Mouse (Mus musculus) CH12.LX (cell line): Measurements from ENCODE around the gene Slc28a1. TPM values are rescaled to one million over a fixed set of nuclear protein-coding genes. Genes with fewer than 3 reads are reported as not detected.

Experiments used
- DNase-seq: peaks from one replicate; pipeline ENCODE4 v3.0.0-alpha.2; 2013; ENCODE audit errors: extremely low read depth
- H3K27ac ChIP-seq: 2 replicates; pipeline ENCODE4 v1.5.1; 2012; ENCODE audit warnings: low read depth, mild to moderate bottlenecking, control low read depth, moderate library complexity; ENCODE audit not compliant: insufficient read depth
- H3K27me3 ChIP-seq: replicated peaks from 2 replicates; pipeline ENCODE3; 2012; ENCODE audit warnings: inconsistent platforms
- H3K36me3 ChIP-seq, 2 experiments: replicated peaks in 1 of 2; 2 replicates each; pipeline versions ENCODE3 to v1.6.1; 2012; ENCODE audit warnings: inconsistent platforms in 1 of 2, low read length in 1 of 2, mild to moderate bottlenecking in 1 of 2, mixed read lengths in 1 of 2, moderate library complexity in 1 of 2; ENCODE audit not compliant: control insufficient read depth in 1 of 2, insufficient read depth in 1 of 2
- H3K4me1 ChIP-seq, 2 experiments: 2 replicates each; pipeline ENCODE4 v1.6.1; 2012; ENCODE audit warnings: inconsistent platforms in 1 of 2, moderate library complexity in 1 of 2; ENCODE audit not compliant: insufficient read depth in 2 of 2, control insufficient read depth in 1 of 2
- H3K4me2 ChIP-seq: 2 replicates; pipeline ENCODE4 v1.6.1; 2012; ENCODE audit warnings: low read depth, mild to moderate bottlenecking, control low read depth; ENCODE audit not compliant: poor library complexity, insufficient read depth, severe bottlenecking
- H3K4me3 ChIP-seq, 3 experiments: fragments of 150-350 bp in 1 of 3; sonication (generic) in 1 of 3; replicated peaks in 1 of 3; 2 replicates each; pipeline versions ENCODE3 to v1.5.1; 2011 to 2012; ENCODE audit warnings: low read depth in 2 of 3, low read length in 2 of 3, mild to moderate bottlenecking in 2 of 3, moderate library complexity in 2 of 3, control low read depth in 1 of 3, improper control_type of control experiment in 1 of 3, inconsistent platforms in 1 of 3, mixed read lengths in 1 of 3; ENCODE audit not compliant: poor library complexity in 1 of 3
- H3K79me2 ChIP-seq: replicated peaks from 2 replicates; pipeline ENCODE4 v1.6.1; 2012; ENCODE audit warnings: mild to moderate bottlenecking, moderate library complexity; ENCODE audit not compliant: control insufficient read depth, poor library complexity, insufficient read depth, severe bottlenecking; ENCODE audit errors: extremely low read depth
- H3K9ac ChIP-seq: 2 replicates; pipeline ENCODE4 v1.6.1; 2012; ENCODE audit warnings: low read depth, mild to moderate bottlenecking, control low read depth, moderate library complexity; ENCODE audit not compliant: insufficient read depth
- H3K9me3 ChIP-seq: replicated peaks from 2 replicates; pipeline ENCODE3; 2012; ENCODE audit warnings: low read length, inconsistent platforms, mixed read lengths
- BHLHE40 ChIP-seq: IDR thresholded peaks from 2 replicates; pipeline ENCODE4 v1.6.1; 2011; ENCODE audit warnings: mild to moderate bottlenecking, low read depth, low read length, improper control_type of control experiment
- CHD2 ChIP-seq: IDR thresholded peaks from 2 replicates; pipeline ENCODE4 v1.6.1; 2011; ENCODE audit warnings: low read length, improper control_type of control experiment
- EP300 ChIP-seq: IDR thresholded peaks from 2 replicates; pipeline ENCODE4 v1.6.1; 2011; ENCODE audit warnings: low read length, improper control_type of control experiment
- ETS1 ChIP-seq: conservative IDR thresholded peaks from 2 replicates; pipeline ENCODE4 v1.6.1; 2012; ENCODE audit warnings: low read depth, mild to moderate bottlenecking, inconsistent platforms, low read length, improper control_type of control experiment, moderate library complexity
- GABPA ChIP-seq: IDR thresholded peaks from 2 replicates; pipeline ENCODE4 v1.6.1; 2012; ENCODE audit warnings: low read depth, low read length, improper control_type of control experiment, inconsistent platforms; ENCODE audit not compliant: insufficient replicate concordance
- HCFC1 ChIP-seq: IDR thresholded peaks from 2 replicates; pipeline ENCODE4 v1.6.1; 2012; ENCODE audit warnings: low read depth, mild to moderate bottlenecking, inconsistent platforms, low read length, improper control_type of control experiment
- IRF4 ChIP-seq: IDR thresholded peaks from 2 replicates; pipeline ENCODE4 v1.6.1; 2014; ENCODE audit warnings: low read depth, mild to moderate bottlenecking, inconsistent platforms, low read length, improper control_type of control experiment
- KAT2A ChIP-seq: IDR thresholded peaks from 2 replicates; pipeline ENCODE4 v1.6.1; 2012; ENCODE audit warnings: low read length, improper control_type of control experiment, inconsistent platforms; ENCODE audit not compliant: insufficient replicate concordance
- MAFK ChIP-seq: IDR thresholded peaks from 2 replicates; pipeline ENCODE4 v1.6.1; 2011; ENCODE audit warnings: low read length, improper control_type of control experiment; ENCODE audit not compliant: insufficient replicate concordance
- MAX ChIP-seq: IDR thresholded peaks from 2 replicates; pipeline ENCODE4 v1.6.1; 2011; ENCODE audit warnings: low read length, improper control_type of control experiment
- MAZ ChIP-seq: IDR thresholded peaks from 2 replicates; pipeline ENCODE4 v1.6.1; 2012; ENCODE audit warnings: low read depth, mild to moderate bottlenecking, inconsistent platforms, low read length, improper control_type of control experiment, moderate library complexity
- MEF2A ChIP-seq: IDR thresholded peaks from 2 replicates; pipeline ENCODE4 v1.6.1; 2014; ENCODE audit warnings: low read depth, mild to moderate bottlenecking, inconsistent platforms, low read length, improper control_type of control experiment, borderline replicate concordance
- MXI1 ChIP-seq: IDR thresholded peaks from 2 replicates; pipeline ENCODE4 v1.6.1; 2011; ENCODE audit warnings: mild to moderate bottlenecking, low read depth, low read length, improper control_type of control experiment
- NELFE ChIP-seq: IDR thresholded peaks from 2 replicates; pipeline ENCODE4 v1.6.1; 2011; ENCODE audit warnings: low read depth, low read length, improper control_type of control experiment
- NRF1 ChIP-seq: IDR thresholded peaks from 2 replicates; pipeline ENCODE4 v1.6.1; 2014; ENCODE audit warnings: low read depth, mild to moderate bottlenecking, inconsistent platforms, low read length, improper control_type of control experiment, moderate library complexity
- POLR2A ChIP-seq: IDR thresholded peaks from 2 replicates; pipeline ENCODE4 v1.6.1; 2011; ENCODE audit warnings: low read depth, mild to moderate bottlenecking, improper control_type of control experiment, low read length
- RCOR1 ChIP-seq: conservative IDR thresholded peaks from 2 replicates; pipeline ENCODE4 v1.6.1; 2012; ENCODE audit warnings: low read depth, mild to moderate bottlenecking, inconsistent platforms, low read length, improper control_type of control experiment
- SIN3A ChIP-seq: IDR thresholded peaks from 2 replicates; pipeline ENCODE4 v1.6.1; 2012; ENCODE audit warnings: low read length, improper control_type of control experiment, inconsistent platforms
- SMC3 ChIP-seq: IDR thresholded peaks from 2 replicates; pipeline ENCODE4 v1.6.1; 2011; ENCODE audit warnings: low read depth, low read length, improper control_type of control experiment
- TCF12 ChIP-seq: IDR thresholded peaks from 2 replicates; pipeline ENCODE4 v1.6.1; 2014; ENCODE audit warnings: low read depth, mild to moderate bottlenecking, inconsistent platforms, low read length, improper control_type of control experiment
- UBTF ChIP-seq: IDR thresholded peaks from 2 replicates; pipeline ENCODE4 v1.6.1; 2012; ENCODE audit warnings: low read depth, mild to moderate bottlenecking, inconsistent platforms, low read length, improper control_type of control experiment, moderate library complexity
- USF1 ChIP-seq: IDR thresholded peaks from 2 replicates; pipeline ENCODE4 v1.6.1; 2014; ENCODE audit warnings: low read depth, mild to moderate bottlenecking, inconsistent platforms, low read length, improper control_type of control experiment
- USF2 ChIP-seq: conservative IDR thresholded peaks from 2 replicates; pipeline ENCODE4 v1.6.1; 2011; ENCODE audit warnings: low read depth, low read length, improper control_type of control experiment
- ZC3H11A ChIP-seq: IDR thresholded peaks from 2 replicates; pipeline ENCODE4 v1.6.1; 2012; ENCODE audit warnings: low read depth, mild to moderate bottlenecking, inconsistent platforms, low read length, improper control_type of control experiment
- ZMIZ1 ChIP-seq: IDR thresholded peaks from 2 replicates; pipeline ENCODE4 v1.6.1; 2012; ENCODE audit warnings: low read depth, mild to moderate bottlenecking, inconsistent platforms, low read length, improper control_type of control experiment
- ZNF384 ChIP-seq: IDR thresholded peaks from 2 replicates; pipeline ENCODE4 v1.6.1; 2012; ENCODE audit warnings: low read depth, low read length, improper control_type of control experiment, inconsistent platforms
- dilution Hi-C: fragments of 300-500 bp; cut with MboI; formaldehyde crosslinking; loops from 2 replicates; pipeline ENCODE4 v1.14.3; 2020; ENCODE audit warnings: low sequenced_read_pairs; ENCODE audit not compliant: extremely low pct_unique_long_range_greater_than_20kb, extremely low pct_ligation_motif_present
- in situ Hi-C: fragments of 300-500 bp; cut with MboI; formaldehyde crosslinking; loops from 3 replicates; pipeline ENCODE4 v1.14.3; 2019; ENCODE audit warnings: low sequenced_read_pairs, low pct_ligation_motif_present, low pct_unique_long_range_greater_than_20kb, mixed read lengths
- polyA plus RNA-seq: library from polyadenylated mRNA; unstranded; fragments of >175 nt; gene quantifications from 2 replicates; pipeline ENCODE4 v1.2.1, GENCODE M21; 2012; ENCODE audit warnings: low read depth; ENCODE audit not compliant: insufficient read length
- total RNA-seq, 2 experiments: library from RNA; depleted of rRNA; stranded (reverse); fragments of 300-350 nt in 1 of 2; fragments of >200 nt in 1 of 2; gene quantifications; 2 replicates each; pipeline ENCODE4 v1.2.3; 2012 to 2014

Slc28a1 gene
- total and polyA plus RNA-seq, 3 experiments, result 0.04 to 0.13 TPM; not detected in 1

DNA sequence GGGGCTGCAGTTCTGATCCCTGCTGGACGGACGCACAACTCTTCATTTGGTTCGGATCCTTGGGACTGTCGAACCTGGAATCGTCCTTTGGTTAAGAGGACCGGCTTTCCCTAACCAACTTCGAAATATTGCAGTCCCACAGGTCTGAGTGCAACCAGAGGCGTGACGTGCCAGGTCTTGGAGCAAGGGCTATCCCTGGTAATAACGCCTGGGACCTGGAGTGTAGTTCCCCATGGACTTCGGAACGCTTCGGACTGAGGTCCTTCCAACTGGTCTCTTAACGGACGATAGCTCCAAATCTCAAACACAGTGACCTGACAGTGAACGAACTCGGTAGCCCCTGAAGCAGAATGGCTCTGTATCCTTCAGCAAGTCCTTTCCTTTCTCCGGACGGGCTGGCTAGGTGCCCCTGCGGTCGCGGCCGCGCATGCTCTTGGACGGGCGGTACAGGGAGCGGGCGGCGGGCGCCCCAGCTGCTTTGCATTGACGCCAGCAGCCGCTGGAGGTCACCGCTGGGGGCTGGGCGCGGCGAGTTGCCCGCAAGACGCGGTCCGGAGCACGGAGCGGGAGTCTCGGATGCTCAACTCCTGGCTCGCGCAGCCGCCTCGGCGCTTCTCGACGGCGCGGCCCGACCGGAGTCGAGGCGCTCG is 98.2 kb downstream of the Slc28a1 start:
- no peaks in the 10 kb centered on the region for H3K9me3 ChIP-seq
- TF ChIP-seq HCFC1, result peak; percentile 75
- peak; percentile 59; the same call in 1 of the 2 replicates for TF ChIP-seq MAX
- TF ChIP-seq TCF12, result peak; percentile 96
- peak; percentile 69; the same call in 1 of the 2 replicates for TF ChIP-seq BHLHE40
- TF ChIP-seq POLR2A, result peak; percentile 27; the same call in 1 of the 2 replicates
- TF ChIP-seq NELFE, result peak; percentile 67
- TF ChIP-seq USF1, result no peak
- TF ChIP-seq SMC3, result peak; percentile 32; the same call in 1 of the 2 replicates
- TF ChIP-seq ZNF384, result no peak
- 0 out of 2 replicates have a peak, but pooled peaks have one; percentile 23 for TF ChIP-seq KAT2A
- peak; percentile 91 for TF ChIP-seq NRF1
- TF ChIP-seq RCOR1, result peak; percentile 18; the same call in 1 of the 2 replicates
- TF ChIP-seq MAZ, result peak; percentile 81; the same call in 1 of the 2 replicates
- no peak for TF ChIP-seq USF2
- peak; percentile 94 for TF ChIP-seq CHD2
- TF ChIP-seq MAFK, result no peak
- no peak; the same call in 1 of the 2 replicates for TF ChIP-seq EP300
- TF ChIP-seq SIN3A, result peak; percentile 94
- peak; percentile 74 for TF ChIP-seq ETS1
- peak; percentile 50 for TF ChIP-seq ZMIZ1
- peak; percentile 73 for TF ChIP-seq MXI1
- peak; percentile 87 for TF ChIP-seq UBTF
- no peak for TF ChIP-seq ZC3H11A
- peak; percentile 83 for TF ChIP-seq IRF4
- peak; percentile 83 for TF ChIP-seq MEF2A
- TF ChIP-seq GABPA, result no peak
- peaks cover 0 to 6% of the 10 kb centered on the region in 2 experiments for H3K36me3 ChIP-seq
- in situ Hi-C loops, result loop anchor here (10.0 kb wide), 1 partner anchor 62 kb away; no protein-coding TSS in a partner anchor
- peak; percentile 90 for DNase-seq
- H3K79me2 ChIP-seq, result peaks cover 24% of the 10 kb centered on the region
- H3K27me3 ChIP-seq, result no peaks in the 10 kb centered on the region
- H3K4me1 ChIP-seq, result peaks cover 5 to 51% of the 10 kb centered on the region in 2 experiments; a peak in 3 of 4 replicates
- H3K27ac ChIP-seq, result peak overlapping the region; percentile 83
- dilution Hi-C loops, result no loop called here
- peak overlapping the region; percentile 76 to 90 (median 78) for H3K4me3 ChIP-seq
- peak overlapping the region; percentile 81 for H3K9ac ChIP-seq
- peak overlapping the region; percentile 57 for H3K4me2 ChIP-seq
